ENCODE assay signal across 21 mouse cellular contexts in genomic region chr2:58747483-58748229, GRCm38 (mm10).
DNase-seq lines count a peak whose midpoint lies in the region; ATAC-seq and TF ChIP-seq lines count a peak whose summit lies in the region.
"Had no signal": no experiment of that assay in that cellular context is flagged by ENCODE, and none has a peak within 500 bp of the region (broad histone marks: within the 10 kb centered on the region; RNA-seq: fewer than 3 reads in every experiment).

No protein-coding gene starts in this region.

- no peak overlapping the region for H3K9ac ChIP-seq in intestine, embryonic 15.5 days
- no peak overlapping the region for H3K9ac ChIP-seq in intestine, embryonic 16.5 days (ENCODE audit: low read depth, low read length)
- H3K9ac ChIP-seq: forebrain, embryonic 12.5 days; liver, embryonic 14.5 days; midbrain, embryonic 12.5 days; neural tube, embryonic 13.5 days had no signal

- ATAC-seq in intestine, embryonic 15.5 days = peak; percentile 31; the same call in 1 of the 2 replicates
- no peak for ATAC-seq in intestine, embryonic 16.5 days
- ATAC-seq in granulocyte monocyte progenitor cell, adult 5-6 weeks (replicated peaks; ENCODE audit: poor library complexity, severe bottlenecking) = no peak
- ATAC-seq: hindbrain, embryonic 16.5 days had no signal

- DNase-seq in ES-CJ7 (ENCODE audit: low read depth, low spot score) = peak; percentile 3
- peak; percentile 94 for DNase-seq in kidney, adult 2 months
- DNase-seq in kidney, postnatal 25 days = peak; percentile 75 to 95
- DNase-seq in urinary bladder, postnatal 14 days (ENCODE audit: low spot score) = no peak
- DNase-seq in right cerebral cortex, postnatal 36 days (ENCODE audit: low spot score in 2 of 2) = no peak
- DNase-seq: cerebellum, adult 9-10 months; embryo, embryonic 11 days; gastrocnemius, postnatal 10 days; heart, postnatal 10 days; right cerebral cortex, postnatal 14 days; thymus, postnatal 36 days had no signal

- H3K27me3 ChIP-seq in intestine, embryonic 15.5 days (replicated peaks) = no peaks in the 10 kb centered on the region
- no peaks in the 10 kb centered on the region for H3K27me3 ChIP-seq in intestine, embryonic 16.5 days (replicated peaks; ENCODE audit: control insufficient read depth, insufficient read depth, low read length)
- H3K27me3 ChIP-seq in kidney, adult 2 months (replicated peaks; ENCODE audit: control insufficient read depth, insufficient read depth, low read length) = no peaks in the 10 kb centered on the region
- H3K27me3 ChIP-seq: forebrain, embryonic 12.5 days; midbrain, embryonic 12.5 days; neural tube, embryonic 13.5 days had no signal

- H3K4me3 ChIP-seq in intestine, embryonic 15.5 days (replicated peaks) = no peak overlapping the region
- no peak overlapping the region for H3K4me3 ChIP-seq in intestine, embryonic 16.5 days (ENCODE audit: low read length)
- H3K4me3 ChIP-seq in kidney, adult 2 months (ENCODE audit: insufficient read depth, low read depth, low read length) = no peak overlapping the region
- H3K4me3 ChIP-seq: forebrain, embryonic 12.5 days; heart, embryonic 10.5 days; midbrain, embryonic 12.5 days; neural tube, embryonic 13.5 days had no signal

- 56% methylated on average over 11 of the region's 11 CpGs for WGBS in intestine, embryonic 15.5 days
- 64% methylated on average over 11 of the region's 11 CpGs for WGBS in intestine, embryonic 16.5 days
- 21% methylated on average over 11 of the region's 11 CpGs for WGBS in kidney, adult 2 months

- H3K36me3 ChIP-seq in intestine, embryonic 15.5 days = no peaks in the 10 kb centered on the region
- no peaks in the 10 kb centered on the region for H3K36me3 ChIP-seq in intestine, embryonic 16.5 days (ENCODE audit: control insufficient read depth, insufficient read depth, low read length)
- H3K36me3 ChIP-seq in kidney, adult 2 months (ENCODE audit: control insufficient read depth, insufficient read depth, low read length) = no peaks in the 10 kb centered on the region
- H3K36me3 ChIP-seq: forebrain, embryonic 12.5 days; heart, embryonic 10.5 days; midbrain, embryonic 12.5 days; neural tube, embryonic 13.5 days had no signal

- no peak overlapping the region for H3K27ac ChIP-seq in intestine, embryonic 15.5 days
- no peak overlapping the region for H3K27ac ChIP-seq in intestine, embryonic 16.5 days (ENCODE audit: low read length)
- peak overlapping the region; percentile 97 for H3K27ac ChIP-seq in kidney, adult 2 months (ENCODE audit: insufficient read depth, low read depth, low read length)
- H3K27ac ChIP-seq: forebrain, embryonic 12.5 days; heart, embryonic 10.5 days; liver, embryonic 14.5 days; macrophage; midbrain, embryonic 12.5 days; neural tube, embryonic 13.5 days had no signal

- H3K4me2 ChIP-seq in intestine, embryonic 15.5 days (replicated peaks) = no peak overlapping the region
- no peak overlapping the region for H3K4me2 ChIP-seq in intestine, embryonic 16.5 days (ENCODE audit: low read depth, low read length)
- H3K4me2 ChIP-seq: forebrain, embryonic 12.5 days; midbrain, embryonic 12.5 days; neural tube, embryonic 13.5 days had no signal

- H3K9me3 ChIP-seq in intestine, embryonic 15.5 days = no peaks in the 10 kb centered on the region
- H3K9me3 ChIP-seq in intestine, embryonic 16.5 days (ENCODE audit: control insufficient read depth, low read length) = no peaks in the 10 kb centered on the region
- H3K9me3 ChIP-seq: forebrain, embryonic 12.5 days; heart, embryonic 10.5 days; midbrain, embryonic 12.5 days; neural tube, embryonic 13.5 days had no signal

- TF ChIP-seq POLR2A in kidney, adult 2 months (IDR thresholded peaks at IDR 0.05; ENCODE audit: low read depth, low read length) = no peak

- no peak for TF ChIP-seq CTCF in kidney, adult 2 months (conservative IDR thresholded peaks at IDR 0.05; ENCODE audit: insufficient read depth, insufficient read length, low read depth, low read length)

- H3K4me1 ChIP-seq in intestine, embryonic 15.5 days (replicated peaks) = no peaks in the 10 kb centered on the region
- H3K4me1 ChIP-seq in intestine, embryonic 16.5 days (ENCODE audit: control insufficient read depth, insufficient read depth, low read length) = no peaks in the 10 kb centered on the region
- H3K4me1 ChIP-seq in kidney, adult 2 months (ENCODE audit: control insufficient read depth, insufficient read depth, low read length) = peaks cover 6% of the 10 kb centered on the region; the same call in 1 of the 2 replicates
- H3K4me1 ChIP-seq: forebrain, embryonic 12.5 days; heart, embryonic 10.5 days; midbrain, embryonic 12.5 days; neural tube, embryonic 13.5 days had no signal

Comparison
In these comparisons a context has a peak if more than half of its experiments do, and no peak if none do; other contexts are left out.
1. DNase-seq: peak in ES-CJ7 (single experiment), kidney, adult 2 months (single experiment) and kidney, postnatal 25 days (2 of 2); none in urinary bladder, postnatal 14 days (single experiment) and right cerebral cortex, postnatal 36 days (0 of 2).